9 mouse cellular contexts compared by ENCODE assay signal in the genomic region with DNA sequence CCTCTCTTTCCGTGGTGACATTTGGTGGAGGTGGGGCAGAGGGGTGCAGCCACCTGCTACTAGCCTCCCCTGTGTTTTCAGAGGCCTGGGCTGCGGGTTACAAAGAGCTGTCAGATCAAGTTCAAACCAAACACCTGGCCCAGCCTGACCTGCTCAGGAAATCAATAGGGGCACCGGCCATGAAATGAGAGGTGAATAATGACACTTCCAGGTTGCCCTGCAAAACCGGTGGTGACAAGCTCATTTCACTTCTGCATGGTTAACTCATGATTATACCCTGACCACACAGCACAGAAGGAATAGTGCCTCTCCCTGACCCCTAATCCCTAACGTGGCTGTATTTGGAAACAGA.
DNase-seq lines count a peak whose midpoint lies in the region; ATAC-seq and TF ChIP-seq lines count a peak whose summit lies in the region.
"Had no signal": no experiment of that assay in that cellular context is flagged by ENCODE, and none has a peak within 500 bp of the region (broad histone marks: within the 10 kb centered on the region; RNA-seq: fewer than 3 reads in every experiment).

No protein-coding gene starts in this region.

- ATAC-seq in kidney, postnatal 0 days (replicated peaks; ENCODE audit: low FRiP score, low read depth) = peak; percentile 34; the same call in 1 of the 2 replicates
- ATAC-seq: hindbrain, embryonic 16.5 days had no signal

- no peaks in the 10 kb centered on the region for H3K9me3 ChIP-seq in kidney, postnatal 0 days (replicated peaks; ENCODE audit: low read length)

- 27% methylated on average over 5 of the region's 5 CpGs for WGBS in kidney, adult 2 months
- WGBS in kidney, postnatal 0 days = 21% methylated on average over 5 of the region's 5 CpGs

- peak overlapping the region; percentile 21; the same call in 1 of the 2 replicates for H3K27ac ChIP-seq in kidney, adult 2 months (ENCODE audit: insufficient read depth, low read depth, low read length)
- H3K27ac ChIP-seq in kidney, postnatal 0 days = 0 out of 2 replicates have a peak overlapping the region, but pooled peaks have one; percentile 42

- H3K36me3 ChIP-seq in kidney, adult 2 months (ENCODE audit: control insufficient read depth, insufficient read depth, low read length) = no peaks in the 10 kb centered on the region
- H3K36me3 ChIP-seq in kidney, postnatal 0 days (ENCODE audit: insufficient read depth, low read length) = no peaks in the 10 kb centered on the region

- DNase-seq in cerebellum, adult 11-12 months = peak; percentile 18
- no peak for DNase-seq in cerebellum, postnatal 4 days (ENCODE audit: low spot score in 2 of 2)
- peak; percentile 41 for DNase-seq in kidney, adult 2 months
- no peak for DNase-seq in kidney, postnatal 10 days
- DNase-seq in kidney, postnatal 0 days (ENCODE audit: low spot score) = no peak
- peak; percentile 62 for DNase-seq in thymus, postnatal 0 days (ENCODE audit: low spot score)
- no peak for DNase-seq in ovary, postnatal 10 days (ENCODE audit: low spot score)
- no peak for DNase-seq in ovary, postnatal 14 days (ENCODE audit: low spot score)

- TF ChIP-seq POLR2A in kidney, adult 2 months (IDR thresholded peaks at IDR 0.05; ENCODE audit: low read depth, low read length) = no peak

- no peak overlapping the region for H3K4me2 ChIP-seq in kidney, postnatal 0 days (ENCODE audit: low read length)

- H3K4me1 ChIP-seq in kidney, adult 2 months (ENCODE audit: control insufficient read depth, insufficient read depth, low read length) = peaks cover 18% of the 10 kb centered on the region; the same call in 1 of the 2 replicates
- no peaks in the 10 kb centered on the region for H3K4me1 ChIP-seq in kidney, postnatal 0 days (replicated peaks; ENCODE audit: insufficient read depth, low read length)

- H3K4me3 ChIP-seq in kidney, adult 2 months (ENCODE audit: insufficient read depth, low read depth, low read length) = no peak overlapping the region
- no peak overlapping the region for H3K4me3 ChIP-seq in kidney, postnatal 0 days (replicated peaks; ENCODE audit: low read depth, low read length)

- H3K27me3 ChIP-seq in kidney, adult 2 months (replicated peaks; ENCODE audit: control insufficient read depth, insufficient read depth, low read length) = no peaks in the 10 kb centered on the region
- H3K27me3 ChIP-seq in kidney, postnatal 0 days (ENCODE audit: insufficient read depth, low read length) = no peaks in the 10 kb centered on the region

- H3K9ac ChIP-seq in kidney, postnatal 0 days (ENCODE audit: low read depth, low read length) = no peak overlapping the region

- TF ChIP-seq CTCF in kidney, adult 2 months (conservative IDR thresholded peaks at IDR 0.05; ENCODE audit: insufficient read depth, insufficient read length, low read depth, low read length) = no peak
- no peak for TF ChIP-seq CTCF in kidney, postnatal 0 days (IDR thresholded peaks at IDR 0.05; ENCODE audit: low read depth)

Comparison
In these comparisons a context has a peak if more than half of its experiments do, and no peak if none do; other contexts are left out.
1. DNase-seq: peak in cerebellum, adult 11-12 months (single experiment), kidney, adult 2 months (single experiment) and thymus, postnatal 0 days (single experiment); none in cerebellum, postnatal 4 days (0 of 2), kidney, postnatal 10 days (single experiment), kidney, postnatal 0 days (single experiment), ovary, postnatal 10 days (single experiment) and ovary, postnatal 14 days (single experiment).